ENCODE assay signal across 8 mouse cellular contexts in genomic region chr17:31276922-31277918, GRCm38 (mm10). TPM values are rescaled to one million over a fixed set of nuclear protein-coding genes. Genes with fewer than 3 reads are reported as not detected.
DNase-seq lines count a peak whose midpoint lies in the region; TF ChIP-seq lines count a peak whose summit lies in the region.

Gene Rsph1 (minus strand): TSS chr17:31277383.

- no peak; the same call in 1 of the 2 replicates for TF ChIP-seq CTCF in left cerebral cortex, adult 2 months (IDR thresholded peaks at IDR 0.05)

- intact Hi-C loops in gastrocnemius, postnatal 14 days (cut with DNase I; ENCODE audit: low total_unique reads), result no loop called here
- intact Hi-C loops in left cerebral cortex, adult 2 months (cut with DNase I), result loop anchor here (2.0 to 5.0 kb wide), 3 partner anchors 22 to 265 kb away; no protein-coding TSS in a partner anchor

- DNase-seq in adrenal gland, adult (ENCODE audit: inconsistent age in 2 of 2, low spot score in 1 of 2), result peak; percentile 100
- peak; percentile 92 for DNase-seq in embryo, embryonic 11 days
- DNase-seq in gastrocnemius, postnatal 14 days, result peak; percentile 99
- DNase-seq in induced T-regulatory cell, adult 2 months (ENCODE audit: low read depth), result peak; percentile 94
- peak; percentile 100 for DNase-seq in left cerebral cortex, adult 2 months (ENCODE audit: extremely low spot score in 1 of 2, low spot score in 2 of 2)
- DNase-seq in lung, postnatal 4 days, result peak; percentile 97 to 100
- DNase-seq in retina, embryonic 14.5 days (ENCODE audit: low spot score), result peak; percentile 94
- peak; percentile 96 for DNase-seq in thymus, postnatal 25 days

- H3K27ac ChIP-seq in left cerebral cortex, adult 2 months, result peak within 1 kb of the TSS; percentile 85

- H3K4me3 ChIP-seq in left cerebral cortex, adult 2 months, result peak within 1 kb of the TSS; percentile 56

RNA-seq across cellular contexts. Expression of gene Rsph1, which starts in this region (rescaled TPM):
- 10 to 100 TPM; 10.0 to 12.5 TPM for total RNA-seq in gastrocnemius, postnatal 14 days (2021)
- 10 to 100 TPM; 14.5 to 19.8 TPM for total RNA-seq in left cerebral cortex, adult 2 months (2021)

Comparison
In these comparisons a context has a peak if more than half of its experiments do, and no peak if none do; other contexts are left out.
1. Peak in every context shown above with its lines: DNase-seq, H3K4me3 ChIP-seq and H3K27ac ChIP-seq.